Mouse (Mus musculus) liver, embryonic 16.5 days (tissue): ENCODE data around the gene Ly6g6d. TPM values are rescaled to one million over a fixed set of nuclear protein-coding genes. Genes with fewer than 3 reads are reported as not detected.

Source experiments
- ATAC-seq: fragments of 200-750 bp; cut with Nextera tagmentation; 2 replicates; pipeline ENCODE4 v1.8.0; 2017; ENCODE audit warnings: low read depth, mild to moderate bottlenecking, moderate number of reproducible peaks, moderate library complexity
- H3K27ac ChIP-seq: fragments of 300-500 bp; sonication (generic); 2 replicates; pipeline ENCODE4 v1.5.1; 2014; ENCODE audit warnings: mild to moderate bottlenecking, low read length
- H3K27me3 ChIP-seq: fragments of 300-500 bp; sonication (generic); 2 replicates; pipeline ENCODE4 v1.6.1; 2014; ENCODE audit warnings: low read depth, low read length, mixed read lengths; ENCODE audit not compliant: control insufficient read depth, insufficient read depth
- H3K36me3 ChIP-seq: fragments of 300-500 bp; sonication (generic); 2 replicates; pipeline ENCODE4 v1.6.1; 2014; ENCODE audit warnings: mild to moderate bottlenecking; ENCODE audit not compliant: control insufficient read depth, insufficient read depth
- H3K4me1 ChIP-seq: fragments of 300-500 bp; sonication (generic); 2 replicates; pipeline ENCODE4 v1.6.1; 2014; ENCODE audit warnings: low read depth, low read length, mixed read lengths; ENCODE audit not compliant: control insufficient read depth
- H3K4me2 ChIP-seq: fragments of 300-500 bp; sonication (generic); 2 replicates; pipeline ENCODE4 v1.6.1; 2014; ENCODE audit warnings: low read depth, low read length, mixed read lengths
- H3K4me3 ChIP-seq: fragments of 300-500 bp; sonication (generic); 2 replicates; pipeline ENCODE4 v1.5.1; 2014; ENCODE audit warnings: low read depth, mild to moderate bottlenecking, low read length
- H3K9ac ChIP-seq: fragments of 300-500 bp; sonication (generic); 2 replicates; pipeline ENCODE4 v1.6.1; 2014; ENCODE audit warnings: low read depth, low read length
- H3K9me3 ChIP-seq: fragments of 300-500 bp; sonication (generic); replicated peaks from 2 replicates; pipeline ENCODE4 v1.6.1; 2016; ENCODE audit warnings: low read length; ENCODE audit not compliant: control insufficient read depth
- WGBS: fragments of 180-500 bp; shearing (Covaris S2); extraction: QIAGEN DNeasy Blood & Tissue Kit; methylation state at CpG from one replicate; pipeline ENCODE4 v1.1.7; 2014; ENCODE audit not compliant: insufficient replicate concordance; 5-methylcytosine and 5-hydroxymethylcytosine counted together
- polyA plus RNA-seq: library from polyadenylated mRNA; unstranded; fragments of >200 nt; fragmentation: Nextera tagmentation; extraction: Ambion mirVana; gene quantifications from 2 replicates; pipeline ENCODE4 v1.2.1, GENCODE M21; 2015

Ly6g6d gene
- polyA plus RNA-seq, 1 experiment from 2014 or later = 0.55 TPM

- H3K4me2 ChIP-seq = peak overlapping the region; percentile 66
- no peaks in the 10 kb centered on the region for H3K9me3 ChIP-seq
- H3K9ac ChIP-seq = peak overlapping the region; percentile 94
- no peaks in the 10 kb centered on the region for H3K27me3 ChIP-seq
- H3K36me3 ChIP-seq = peaks cover 25% of the 10 kb centered on the region
- H3K4me3 ChIP-seq = peak overlapping the region; percentile 78
- WGBS = 60% methylated on average over 8 of the region's 8 CpGs
- H3K4me1 ChIP-seq = peaks cover 14% of the 10 kb centered on the region
- peak overlapping the region; percentile 95 for H3K27ac ChIP-seq
- ATAC-seq = peak; percentile 39
Observed at GRCm38 (mm10) chr17:35090166-35090932, 12.5 kb upstream of the Ly6g6d start.

GRCm38 (mm10) chr17:35088825-35089644, 11.2 kb upstream of the Ly6g6d start, which contains the start of gene Abhd16a:
TSS of gene Abhd16a (plus strand) at chr17:35089263.
- WGBS = 2% methylated on average over 65 of the region's 67 CpGs

GRCm38 (mm10) chr17:35088151-35088550, 10.3 kb upstream of the Ly6g6d start:
- Histone ChIP-seq H3K36me3 (peaks cover 14% of the 10 kb centered on the region), H3K9me3 (no peaks in the 10 kb centered on the region), H3K9ac (no peak overlapping the region), H3K4me3 (no peak overlapping the region), H3K4me2 (no peak overlapping the region), H3K27ac (no peak overlapping the region), H3K4me1 (peaks cover 14% of the 10 kb centered on the region), H3K27me3 (no peaks in the 10 kb centered on the region)
- no peak for ATAC-seq
- WGBS = 30% methylated on average over 2 of the region's 2 CpGs

More at GRCm38 (mm10) chr17:35088825-35089644, 11.2 kb upstream of the Ly6g6d start, which contains the start of gene Abhd16a:
- Histone ChIP-seq H3K9me3 (no peaks in the 10 kb centered on the region), H3K27ac (peak within 1 kb of the TSS; percentile 95), H3K4me1 (peaks cover 14% of the 10 kb centered on the region), H3K4me2 (peak within 1 kb of the TSS; percentile 66), H3K27me3 (no peaks in the 10 kb centered on the region), H3K36me3 (peaks cover 14% of the 10 kb centered on the region), H3K4me3 (peak within 1 kb of the TSS; percentile 78), H3K9ac (peak within 1 kb of the TSS; percentile 94)
- peak; percentile 97 for ATAC-seq

- H3K4me1 ChIP-seq = peaks cover 12% of the 10 kb centered on the region
- H3K4me3 ChIP-seq = no peak within 1 kb of the TSS
- no peaks in the 10 kb centered on the region for H3K27me3 ChIP-seq
- no peaks in the 10 kb centered on the region for H3K36me3 ChIP-seq
- H3K9ac ChIP-seq = no peak within 1 kb of the TSS
- ATAC-seq = no peak
- H3K27ac ChIP-seq = no peak within 1 kb of the TSS
- WGBS = 35% methylated on average over 7 of the region's 7 CpGs
- H3K4me2 ChIP-seq = no peak within 1 kb of the TSS
- no peaks in the 10 kb centered on the region for H3K9me3 ChIP-seq
Observed at GRCm38 (mm10) chr17:35085208-35085865, 7.5 kb upstream of the Ly6g6d start, which contains the start of gene Ly6g6f. TSS of gene Ly6g6f (minus strand) at chr17:35085610.

- Histone ChIP-seq H3K9me3 (no peaks in the 10 kb centered on the region), H3K27me3 (no peaks in the 10 kb centered on the region), H3K27ac (no peak overlapping the region), H3K9ac (no peak overlapping the region), H3K4me3 (no peak overlapping the region), H3K4me1 (peaks cover 19% of the 10 kb centered on the region), H3K36me3 (no peaks in the 10 kb centered on the region), H3K4me2 (no peak overlapping the region)
- ATAC-seq = no peak
- 41% methylated on average over 3 of the region's 3 CpGs for WGBS
Observed at GRCm38 (mm10) chr17:35083929-35084497, 6.1 kb upstream of the Ly6g6d start.

- ATAC-seq = no peak
- Histone ChIP-seq H3K27ac (no peak overlapping the region), H3K27me3 (peaks cover 2% of the 10 kb centered on the region), H3K4me2 (no peak overlapping the region), H3K9ac (no peak overlapping the region), H3K9me3 (no peaks in the 10 kb centered on the region), H3K4me1 (peaks cover 22% of the 10 kb centered on the region), H3K36me3 (no peaks in the 10 kb centered on the region), H3K4me3 (no peak overlapping the region)
- 80% methylated on average over 16 of the region's 16 CpGs for WGBS
Observed at GRCm38 (mm10) chr17:35082841-35083576, 5.1 kb upstream of the Ly6g6d start.

GRCm38 (mm10) chr17:35080710-35081109, 2.8 kb upstream of the Ly6g6d start:
- Histone ChIP-seq H3K4me2 (no peak overlapping the region; the same call in 1 of the 2 replicates), H3K4me3 (no peak overlapping the region), H3K9ac (no peak overlapping the region; the same call in 1 of the 2 replicates), H3K9me3 (no peaks in the 10 kb centered on the region), H3K27ac (peak overlapping the region; percentile 80; the same call in 1 of the 2 replicates), H3K36me3 (no peaks in the 10 kb centered on the region), H3K4me1 (peaks cover 24% of the 10 kb centered on the region), H3K27me3 (peaks cover 6% of the 10 kb centered on the region)
- ATAC-seq = no peak
- 86% methylated on average over 4 of the region's 4 CpGs for WGBS

- H3K9me3 ChIP-seq = no peaks in the 10 kb centered on the region
- peak; percentile 62 for ATAC-seq
- H3K36me3 ChIP-seq = no peaks in the 10 kb centered on the region
- 24% methylated on average over 6 of the region's 6 CpGs for WGBS
- peaks cover 6% of the 10 kb centered on the region for H3K27me3 ChIP-seq
- peak overlapping the region; percentile 58 for H3K9ac ChIP-seq
- H3K4me3 ChIP-seq = peak overlapping the region; percentile 34
- peaks cover 23% of the 10 kb centered on the region for H3K4me1 ChIP-seq
- peak overlapping the region; percentile 65 for H3K4me2 ChIP-seq
- peak overlapping the region; percentile 80 for H3K27ac ChIP-seq
Observed at GRCm38 (mm10) chr17:35080248-35080647, 2.4 kb upstream of the Ly6g6d start.
